Mouse (Mus musculus): ENCODE measurements around the gene Mical3.

Mical3 gene

GRCm38 (mm10) chr6:121076929-121077566 lies 53.8 kb downstream of the Mical3 start:
- DNase-seq: no peak

- DNase-seq: no peak
Measured at GRCm38 (mm10) chr6:121075763-121076162, 55.0 kb downstream of the Mical3 start.

- DNase-seq: no peak
Measured at GRCm38 (mm10) chr6:121073312-121073711, 57.5 kb downstream of the Mical3 start.

GRCm38 (mm10) chr6:121072615-121073014 lies 58.2 kb downstream of the Mical3 start:
- DNase-seq: no peak

- DNase-seq: no peak
Measured at GRCm38 (mm10) chr6:121070584-121071230, 60.1 kb downstream of the Mical3 start.

GRCm38 (mm10) chr6:121069156-121069555 lies 61.6 kb downstream of the Mical3 start:
- DNase-seq: no peak

- DNase-seq: no peak
Measured at GRCm38 (mm10) chr6:121068087-121068464, 62.7 kb downstream of the Mical3 start.

GRCm38 (mm10) chr6:121067426-121068086 lies 63.2 kb downstream of the Mical3 start:
- DNase-seq: no peak

- DNase-seq: no peak
Measured at GRCm38 (mm10) chr6:121066761-121067160, 64.0 kb downstream of the Mical3 start.

GRCm38 (mm10) chr6:121064356-121065015 lies 66.3 kb downstream of the Mical3 start:
- DNase-seq: no peak

GRCm38 (mm10) chr6:121063771-121064170 lies 67.0 kb downstream of the Mical3 start:
- DNase-seq: no peak

GRCm38 (mm10) chr6:121062891-121063408 lies 67.8 kb downstream of the Mical3 start:
- no peak for DNase-seq

GRCm38 (mm10) chr6:121058039-121058438 lies 72.8 kb downstream of the Mical3 start:
- no peak for DNase-seq

GRCm38 (mm10) chr6:121057181-121057956 lies 73.4 kb downstream of the Mical3 start:
- DNase-seq: no peak

GRCm38 (mm10) chr6:121055496-121055895 lies 75.3 kb downstream of the Mical3 start:
- no peak for DNase-seq

- DNase-seq: no peak
Measured at GRCm38 (mm10) chr6:121054908-121055307, 75.9 kb downstream of the Mical3 start.

GRCm38 (mm10) chr6:121054340-121054739 lies 76.5 kb downstream of the Mical3 start:
- DNase-seq: no peak

- peak; percentile 56 for DNase-seq
Measured at GRCm38 (mm10) chr6:121053585-121054112, 77.2 kb downstream of the Mical3 start.

- DNase-seq: no peak
Measured at GRCm38 (mm10) chr6:121051972-121052629, 78.7 kb downstream of the Mical3 start.

- no peak for DNase-seq
Measured at GRCm38 (mm10) chr6:121051411-121051810, 79.4 kb downstream of the Mical3 start.

- no peak for DNase-seq
Measured at GRCm38 (mm10) chr6:121048696-121049095, 82.1 kb downstream of the Mical3 start.

Measured in cerebellum, adult 11 months (tissue).